ENCODE assay signal across 13 mouse cellular contexts in genomic region chr7:102034904-102035303, GRCm38 (mm10). TPM values are rescaled to one million over a fixed set of nuclear protein-coding genes. Genes with fewer than 3 reads are reported as not detected.
DNase-seq lines count a peak whose midpoint lies in the region; ATAC-seq lines count a peak whose summit lies in the region.
"Had no signal": no experiment of that assay in that cellular context is flagged by ENCODE, and none has a peak within 500 bp of the region (broad histone marks: within the 10 kb centered on the region; RNA-seq: fewer than 3 reads in every experiment).

No protein-coding gene starts in this region.

- no peaks in the 10 kb centered on the region for H3K4me1 ChIP-seq in hindbrain, embryonic 16.5 days (ENCODE audit: control insufficient read depth, insufficient read depth, low read depth, low read length)
- H3K4me1 ChIP-seq: heart, embryonic 10.5 days had no signal

- ATAC-seq in hindbrain, embryonic 16.5 days = no peak

- 89% methylated on average over 1 of the region's 1 CpGs for WGBS in hindbrain, embryonic 16.5 days

- H3K27me3 ChIP-seq in hindbrain, embryonic 16.5 days (replicated peaks; ENCODE audit: control insufficient read depth, insufficient read depth, low read length) = no peaks in the 10 kb centered on the region

- no peaks in the 10 kb centered on the region for H3K9me3 ChIP-seq in hindbrain, embryonic 16.5 days (ENCODE audit: control insufficient read depth, low read length)
- H3K9me3 ChIP-seq: heart, embryonic 10.5 days had no signal

- no peak overlapping the region for H3K27ac ChIP-seq in hindbrain, embryonic 16.5 days (ENCODE audit: low read depth, low read length)
- H3K27ac ChIP-seq: heart, embryonic 10.5 days had no signal

- no peak overlapping the region for H3K9ac ChIP-seq in hindbrain, embryonic 16.5 days (ENCODE audit: low read depth, low read length)

- H3K36me3 ChIP-seq in hindbrain, embryonic 16.5 days (ENCODE audit: control insufficient read depth, insufficient read depth, low read length) = peaks cover 38% of the 10 kb centered on the region

- no peak overlapping the region for H3K4me2 ChIP-seq in hindbrain, embryonic 16.5 days (ENCODE audit: low read length)

- H3K4me3 ChIP-seq in hindbrain, embryonic 16.5 days (ENCODE audit: low read length) = no peak overlapping the region
- H3K4me3 ChIP-seq: heart, embryonic 10.5 days; myocyte had no signal

- DNase-seq in adrenal gland, postnatal 14 days = peak; percentile 44
- DNase-seq in adrenal gland, postnatal 4 days (ENCODE audit: low spot score in 2 of 2) = no peak
- DNase-seq in kidney, adult 9 months = peak; percentile 30
- no peak for DNase-seq in kidney, adult 11 months
- DNase-seq in 416B (ENCODE audit: low read depth) = peak; percentile 56
- DNase-seq in brain, adult 2 months (ENCODE audit: low read depth, low spot score) = peak; percentile 57
- DNase-seq in heart, adult 9 months (ENCODE audit: low spot score in 2 of 2) = no peak
- DNase-seq: embryo, embryonic 11 days; thymus, postnatal 36 days had no signal

RNA-seq across cellular contexts. Expression of gene Il18bp, which starts 16.4 kb away (rescaled TPM):
- 5.6 and 5.8 TPM in 2 replicates for total RNA-seq in adrenal gland, postnatal 14 days (2021)
- 10 to 100 TPM; 11.5 to 11.6 TPM for total RNA-seq in adrenal gland, postnatal 4 days (2021)
- 4.1 and 4.7 TPM in 2 replicates for polyA plus RNA-seq in hindbrain, embryonic 16.5 days (2015; fragmentation: Nextera tagmentation; extraction: Ambion mirVana)

RNA-seq across cellular contexts. Expression of gene Rnf121, which starts 30.4 kb away (rescaled TPM):
- 30.4 and 32.0 TPM in 2 replicates for total RNA-seq in adrenal gland, postnatal 14 days (2021)
- 10 to 100 TPM; 31.9 to 33.3 TPM for total RNA-seq in adrenal gland, postnatal 4 days (2021)
- 35.0 and 35.9 TPM in 2 replicates for polyA plus RNA-seq in hindbrain, embryonic 16.5 days (2015; fragmentation: Nextera tagmentation; extraction: Ambion mirVana)

RNA-seq across cellular contexts. Expression of gene Xndc1, which starts 30.4 kb away (rescaled TPM):
- total RNA-seq in adrenal gland, postnatal 14 days (2021) = 12.1 and 17.2 TPM in 2 replicates
- total RNA-seq in adrenal gland, postnatal 4 days (2021) = 10 to 100 TPM; 24.0 to 24.4 TPM
- polyA plus RNA-seq in hindbrain, embryonic 16.5 days (2015; fragmentation: Nextera tagmentation; extraction: Ambion mirVana) = 24.6 and 26.9 TPM in 2 replicates

RNA-seq across cellular contexts. Expression of gene Xntrpc, which starts 30.6 kb away (rescaled TPM):
- 1.2 and 1.5 TPM in 2 replicates for total RNA-seq in adrenal gland, postnatal 14 days (2021)
- 1 to 10 TPM; 2.1 to 2.4 TPM for total RNA-seq in adrenal gland, postnatal 4 days (2021)
- polyA plus RNA-seq in hindbrain, embryonic 16.5 days (2015; fragmentation: Nextera tagmentation; extraction: Ambion mirVana) = 0.63 and 1.3 TPM in 2 replicates

RNA-seq across cellular contexts. Expression of gene Trpc2, which starts 48.0 kb away (rescaled TPM):
- total RNA-seq in adrenal gland, postnatal 14 days (2021) = not detected in 2 replicates
- total RNA-seq in adrenal gland, postnatal 4 days (2021) = under 1 TPM; 0.17 to 0.28 TPM
- polyA plus RNA-seq in hindbrain, embryonic 16.5 days (2015; fragmentation: Nextera tagmentation; extraction: Ambion mirVana) = not detected in 2 replicates
- polyA plus RNA-seq: forebrain, embryonic 11.5 days; heart, embryonic 10.5 days; myocyte had no signal

Comparison
In these comparisons a context has a peak if more than half of its experiments do, and no peak if none do; other contexts are left out.
1. DNase-seq: peak in adrenal gland, postnatal 14 days (single experiment), kidney, adult 9 months (single experiment), 416B (single experiment) and brain, adult 2 months (single experiment); none in adrenal gland, postnatal 4 days (0 of 2), kidney, adult 11 months (single experiment) and heart, adult 9 months (0 of 2).